9 mouse cellular contexts compared by ENCODE assay signal in the genomic region with DNA sequence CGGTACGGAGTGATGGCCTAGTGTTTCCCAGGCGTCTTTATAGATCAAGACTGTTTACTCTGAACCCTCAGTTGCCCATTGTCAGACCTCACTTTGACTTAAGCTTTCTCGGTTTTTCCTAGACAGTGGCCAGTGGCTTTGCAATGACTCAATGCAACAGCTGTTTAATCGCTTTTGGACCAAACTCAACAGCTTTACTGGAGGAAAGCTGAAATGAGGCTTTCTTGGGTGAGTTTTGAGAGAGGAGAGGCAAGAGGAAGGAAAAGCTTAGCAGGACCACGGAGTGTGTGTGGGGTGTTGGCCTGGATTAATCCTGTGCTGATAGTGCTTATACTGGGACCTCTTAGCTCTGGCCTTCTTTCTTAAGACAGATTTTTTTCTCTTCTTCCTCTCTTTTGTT. TPM values are rescaled to one million over a fixed set of nuclear protein-coding genes. Genes with fewer than 3 reads are reported as not detected.
DNase-seq lines count a peak whose midpoint lies in the region; ATAC-seq and TF ChIP-seq lines count a peak whose summit lies in the region.
"Had no signal": no experiment of that assay in that cellular context is flagged by ENCODE, and none has a peak within 500 bp of the region (broad histone marks: within the 10 kb centered on the region; RNA-seq: fewer than 3 reads in every experiment).

No protein-coding gene starts in this region.

- H3K4me1 ChIP-seq in liver, embryonic 11.5 days (replicated peaks; ENCODE audit: control insufficient read depth, insufficient read depth, low read length): no peaks in the 10 kb centered on the region
- H3K4me1 ChIP-seq in liver, postnatal 0 days (ENCODE audit: insufficient read depth): peaks cover 5% of the 10 kb centered on the region; the same call in 1 of the 2 replicates
- H3K4me1 ChIP-seq in forebrain, embryonic 14.5 days (ENCODE audit: control insufficient read depth, insufficient read depth, low read length): no peaks in the 10 kb centered on the region; the same call in 1 of the 2 replicates
- peaks cover 12% of the 10 kb centered on the region for H3K4me1 ChIP-seq in limb, embryonic 11.5 days (ENCODE audit: control insufficient read depth, insufficient read depth, low read length)
- peaks cover 23% of the 10 kb centered on the region for H3K4me1 ChIP-seq in stomach, embryonic 14.5 days (ENCODE audit: control insufficient read depth, insufficient read depth, low read length)

- peaks cover 59% of the 10 kb centered on the region for H3K27me3 ChIP-seq in liver, embryonic 11.5 days (replicated peaks; ENCODE audit: control insufficient read depth, insufficient read depth, low read length)
- H3K27me3 ChIP-seq in liver, postnatal 0 days (ENCODE audit: insufficient read depth, low read length): peaks cover 51% of the 10 kb centered on the region
- H3K27me3 ChIP-seq in forebrain, embryonic 14.5 days (replicated peaks; ENCODE audit: control insufficient read depth, insufficient read depth, low read length): peaks cover 68% of the 10 kb centered on the region
- peaks cover 26% of the 10 kb centered on the region for H3K27me3 ChIP-seq in limb, embryonic 11.5 days (ENCODE audit: control insufficient read depth, insufficient read depth, low read length)
- peaks cover 29% of the 10 kb centered on the region for H3K27me3 ChIP-seq in stomach, embryonic 14.5 days (ENCODE audit: control insufficient read depth, insufficient read depth, low read length)

- H3K9ac ChIP-seq in liver, embryonic 11.5 days (ENCODE audit: low read depth, low read length): no peak overlapping the region
- H3K9ac ChIP-seq in liver, postnatal 0 days (replicated peaks): no peak overlapping the region
- no peak overlapping the region for H3K9ac ChIP-seq in forebrain, embryonic 14.5 days (ENCODE audit: low read length)
- H3K9ac ChIP-seq in limb, embryonic 11.5 days (ENCODE audit: low read length): no peak overlapping the region
- H3K9ac ChIP-seq in stomach, embryonic 14.5 days (replicated peaks; ENCODE audit: low read depth, low read length): no peak overlapping the region

- no peaks in the 10 kb centered on the region for H3K9me3 ChIP-seq in liver, embryonic 11.5 days (ENCODE audit: control insufficient read depth, low read length)
- peaks cover 6% of the 10 kb centered on the region for H3K9me3 ChIP-seq in liver, postnatal 0 days (ENCODE audit: low read length)
- H3K9me3 ChIP-seq in forebrain, embryonic 14.5 days (replicated peaks; ENCODE audit: control insufficient read depth, low read length): peaks cover 5% of the 10 kb centered on the region
- H3K9me3 ChIP-seq in limb, embryonic 11.5 days (ENCODE audit: control insufficient read depth, low read length): no peaks in the 10 kb centered on the region
- H3K9me3 ChIP-seq in stomach, embryonic 14.5 days (ENCODE audit: control insufficient read depth, low read depth, low read length): no peaks in the 10 kb centered on the region
- H3K9me3 ChIP-seq: G1E had no signal

- WGBS in liver, embryonic 11.5 days: 22% methylated on average over 6 of the region's 6 CpGs
- 12% methylated on average over 6 of the region's 6 CpGs for WGBS in liver, postnatal 0 days (ENCODE audit: insufficient replicate concordance)
- WGBS in forebrain, embryonic 14.5 days: 7% methylated on average over 6 of the region's 6 CpGs
- 11% methylated on average over 6 of the region's 6 CpGs for WGBS in limb, embryonic 11.5 days
- 16% methylated on average over 6 of the region's 6 CpGs for WGBS in stomach, embryonic 14.5 days

- peak overlapping the region; percentile 64 for H3K4me2 ChIP-seq in liver, embryonic 11.5 days
- H3K4me2 ChIP-seq in liver, postnatal 0 days (ENCODE audit: low read depth, low read length): no peak overlapping the region
- no peak overlapping the region; the same call in 1 of the 2 replicates for H3K4me2 ChIP-seq in forebrain, embryonic 14.5 days (ENCODE audit: low read length)
- H3K4me2 ChIP-seq in limb, embryonic 11.5 days (ENCODE audit: low read depth, severe bottlenecking): peak overlapping the region; percentile 75
- H3K4me2 ChIP-seq in stomach, embryonic 14.5 days (replicated peaks; ENCODE audit: low read depth, low read length): peak overlapping the region; percentile 88

- peak overlapping the region; percentile 38; the same call in 1 of the 2 replicates for H3K4me3 ChIP-seq in liver, embryonic 11.5 days (ENCODE audit: low read depth, low read length)
- no peak overlapping the region for H3K4me3 ChIP-seq in liver, postnatal 0 days (ENCODE audit: low read depth, low read length)
- H3K4me3 ChIP-seq in forebrain, embryonic 14.5 days (ENCODE audit: low read depth, low read length): peak overlapping the region; percentile 32; the same call in 1 of the 2 replicates
- peak overlapping the region; percentile 30 for H3K4me3 ChIP-seq in limb, embryonic 11.5 days (ENCODE audit: low read depth, low read length)
- peak overlapping the region; percentile 35 for H3K4me3 ChIP-seq in stomach, embryonic 14.5 days (ENCODE audit: low read depth, low read length)

- H3K36me3 ChIP-seq in liver, embryonic 11.5 days (ENCODE audit: control insufficient read depth, insufficient read depth, low read length): no peaks in the 10 kb centered on the region
- H3K36me3 ChIP-seq in liver, postnatal 0 days (replicated peaks; ENCODE audit: insufficient read depth, low read length): no peaks in the 10 kb centered on the region
- H3K36me3 ChIP-seq in forebrain, embryonic 14.5 days (ENCODE audit: control insufficient read depth, insufficient read depth, low read length): no peaks in the 10 kb centered on the region
- no peaks in the 10 kb centered on the region for H3K36me3 ChIP-seq in limb, embryonic 11.5 days (ENCODE audit: control insufficient read depth, insufficient read depth, low read length)
- H3K36me3 ChIP-seq in stomach, embryonic 14.5 days (ENCODE audit: control insufficient read depth, insufficient read depth, low read length): no peaks in the 10 kb centered on the region
- H3K36me3 ChIP-seq: G1E had no signal

- ATAC-seq in liver, embryonic 11.5 days (replicated peaks; ENCODE audit: low FRiP score): no peak
- no peak for ATAC-seq in liver, postnatal 0 days
- ATAC-seq in forebrain, embryonic 14.5 days: no peak
- ATAC-seq in limb, embryonic 11.5 days (ENCODE audit: insufficient number of reproducible peaks, low FRiP score, low TSS enrichment, low read depth): no peak
- ATAC-seq in stomach, embryonic 14.5 days (ENCODE audit: insufficient number of reproducible peaks, insufficient read depth, low FRiP score, low read depth): no peak
- no peak for ATAC-seq in erythroblast, adult 5-6 weeks (replicated peaks; ENCODE audit: low FRiP score, poor library complexity, severe bottlenecking)

- TF ChIP-seq CTCF in liver, postnatal 0 days (IDR thresholded peaks at IDR 0.05; ENCODE audit: low read depth): no peak

- no peak overlapping the region for H3K27ac ChIP-seq in liver, embryonic 11.5 days (ENCODE audit: low read depth, low read length)
- no peak overlapping the region for H3K27ac ChIP-seq in liver, postnatal 0 days (ENCODE audit: low read depth)
- H3K27ac ChIP-seq in forebrain, embryonic 14.5 days (ENCODE audit: low read depth, low read length): no peak overlapping the region
- H3K27ac ChIP-seq in limb, embryonic 11.5 days (replicated peaks; ENCODE audit: low read depth, low read length): no peak overlapping the region
- no peak overlapping the region for H3K27ac ChIP-seq in stomach, embryonic 14.5 days (ENCODE audit: low read length)

- no peak for DNase-seq in liver, embryonic 11.5 days (ENCODE audit: low spot score)
- DNase-seq in liver, postnatal 0 days: no peak
- peak; percentile 1 for DNase-seq in forebrain, embryonic 14.5 days (ENCODE audit: low spot score)
- peak; percentile 29 for DNase-seq in limb, embryonic 11.5 days (ENCODE audit: low spot score)
- DNase-seq in layer of hippocampus, postnatal 10 days (ENCODE audit: low spot score in 2 of 2): no peak
- no peak for DNase-seq in cerebellum, postnatal 4 days (ENCODE audit: low spot score in 2 of 2)

- no peak for TF ChIP-seq EP300 in liver, postnatal 0 days (IDR thresholded peaks at IDR 0.05; ENCODE audit: low read depth)

RNA-seq across cellular contexts. Expression of gene Foxd1, which starts 36.3 kb away (rescaled TPM):
- 0.05 TPM in 1 of 2 replicates, not detected in the other for polyA plus RNA-seq in liver, embryonic 11.5 days (2014; fragmentation: Nextera tagmentation; extraction: Ambion mirVana)
- not detected in 2 replicates for polyA plus RNA-seq in liver, postnatal 0 days (2015; fragmentation: Nextera tagmentation; extraction: Ambion mirVana)
- 0.75 and 0.76 TPM in 2 replicates for polyA plus RNA-seq in forebrain, embryonic 14.5 days (2014; fragmentation: Nextera tagmentation; extraction: Ambion mirVana)
- polyA plus RNA-seq in limb, embryonic 11.5 days (2014; fragmentation: Nextera tagmentation; extraction: Ambion mirVana): 0.05 and 0.07 TPM in 2 replicates
- not detected in 2 replicates for polyA plus RNA-seq in stomach, embryonic 14.5 days (2014; fragmentation: Nextera tagmentation; extraction: Ambion mirVana)
- 1 to 10 TPM; 1.5 to 1.6 TPM for total RNA-seq in layer of hippocampus, postnatal 10 days (2021)
- total RNA-seq in erythroblast, adult 5-6 weeks (2015; ENCODE audit: low replicate concordance): not detected in 2 replicates
- total RNA-seq in erythroblast, adult 5-6 weeks (2017; ENCODE audit: low replicate concordance): not detected in 2 replicates
- polyA plus RNA-seq: G1E had no signal

Comparison
In these comparisons a context has a peak if more than half of its experiments do, and no peak if none do; other contexts are left out.
1. H3K4me2 ChIP-seq: peak in liver, embryonic 11.5 days (single experiment), limb, embryonic 11.5 days (single experiment) and stomach, embryonic 14.5 days (single experiment); none in liver, postnatal 0 days (single experiment) and forebrain, embryonic 14.5 days (single experiment).
2. DNase-seq: peak in forebrain, embryonic 14.5 days (single experiment) and limb, embryonic 11.5 days (single experiment); none in liver, embryonic 11.5 days (single experiment), liver, postnatal 0 days (single experiment), layer of hippocampus, postnatal 10 days (0 of 2) and cerebellum, postnatal 4 days (0 of 2).